Mouse (Mus musculus) mature B cell (primary cell): ENCODE results near the gene Calm1.
"Not testable (repeated sequence)": the region's sequence is repeated elsewhere in the genome, so short reads cannot be mapped to it uniquely, and the experiment has no call there.

Source experiments
- in situ Hi-C: fragments of 300-500 bp; cut with MboI; formaldehyde crosslinking; loops from 2 replicates; pipeline ENCODE4 v1.14.3; 2019

Gene Calm1

DNA sequence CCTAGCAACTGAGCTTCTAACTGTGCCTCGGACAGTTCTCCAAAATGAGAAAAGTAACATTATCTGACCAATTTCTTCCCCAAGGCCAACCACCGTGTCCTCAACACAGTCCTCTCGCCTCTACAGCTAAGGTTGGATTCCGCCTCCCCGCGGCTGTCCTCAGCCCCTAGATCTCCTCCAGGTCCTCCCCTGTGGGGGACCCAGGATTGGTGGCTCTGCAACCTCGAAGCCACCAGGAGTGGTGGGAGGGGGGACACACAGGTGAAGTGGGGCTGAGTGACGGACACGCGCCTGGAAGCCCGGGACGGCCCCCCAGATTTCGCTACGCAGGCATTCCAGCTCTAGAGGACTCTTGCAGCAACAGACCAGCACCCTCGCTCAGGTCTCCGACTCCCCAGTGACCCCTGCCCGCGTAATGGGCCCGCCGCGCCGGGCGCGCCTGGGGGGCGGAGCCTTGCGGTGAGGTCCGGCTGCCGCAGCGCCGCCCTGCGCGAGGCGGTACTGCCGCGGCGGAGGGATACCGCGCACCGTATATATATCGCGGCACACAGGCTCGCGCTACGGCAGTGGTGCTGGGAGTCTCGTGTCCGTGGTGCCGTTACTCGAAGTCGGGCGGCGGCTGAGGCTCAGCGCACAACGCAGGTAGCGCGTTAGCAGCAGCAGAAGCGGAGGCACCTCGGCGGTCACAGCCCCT lies at the start of gene Calm1:
TSS of gene Calm1 (plus strand) at position 469 of the 694 bp plus-strand sequence.
- in situ Hi-C loops: no loop called here

DNA sequence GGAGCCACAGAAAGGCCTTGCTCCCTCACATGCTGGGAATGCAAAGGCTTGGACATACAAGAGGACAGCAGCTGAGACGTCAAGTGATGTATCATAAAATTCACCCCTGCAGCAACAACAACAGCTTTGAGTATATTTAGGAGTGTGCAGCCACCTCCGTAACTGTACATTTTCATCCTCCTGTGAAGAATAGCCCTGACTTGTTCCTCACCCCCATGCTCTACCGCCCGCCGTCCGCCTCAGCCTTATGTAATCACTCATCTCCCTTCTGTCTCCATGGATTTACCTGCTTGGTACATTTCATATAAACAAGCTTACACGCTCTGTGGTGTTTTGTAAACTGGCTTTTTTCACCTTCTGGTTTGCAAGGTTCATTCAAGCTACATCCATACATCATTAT lies 46.8 kb upstream of the Calm1 start:
- in situ Hi-C loops: no loop called here

DNA sequence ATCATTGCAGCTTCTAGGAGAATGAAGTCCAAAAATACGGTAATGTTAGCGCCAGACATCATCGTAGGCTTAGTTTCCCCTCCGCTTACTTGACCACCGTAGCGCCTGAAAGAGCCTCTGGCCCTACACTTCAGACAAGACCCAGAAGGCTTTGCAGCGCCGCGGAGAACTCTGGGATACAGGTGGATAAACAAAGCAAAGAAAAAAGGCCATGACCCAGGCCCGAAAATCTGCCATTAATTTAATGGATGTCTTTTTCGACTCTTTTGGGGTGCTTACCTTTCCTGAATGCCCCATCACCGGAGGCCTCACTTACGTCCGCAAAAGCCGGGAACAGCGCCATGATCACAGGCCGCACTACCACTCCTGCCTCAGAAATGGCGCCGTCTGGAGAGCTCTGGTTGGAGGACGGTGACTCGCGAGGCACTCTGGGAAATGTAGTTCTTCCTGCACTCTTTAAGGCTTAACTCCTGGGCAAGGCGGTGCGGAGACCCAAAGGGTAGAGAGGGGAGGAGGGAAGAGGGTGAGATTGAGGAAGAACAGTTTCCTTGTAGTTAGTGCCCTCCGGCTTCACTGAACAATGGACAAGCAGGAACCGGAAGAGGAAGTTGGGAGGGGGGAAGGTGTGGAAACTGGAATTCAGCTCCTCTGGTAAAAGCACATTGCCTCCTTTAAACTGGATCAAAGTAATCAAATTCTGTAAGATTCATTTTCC lies 39.8 kb upstream of the Calm1 start, which contains the start of gene Nrde2:
TSS of gene Nrde2 (minus strand) at position 393 of the 715 bp plus-strand sequence.
- in situ Hi-C loops: no loop called here

DNA sequence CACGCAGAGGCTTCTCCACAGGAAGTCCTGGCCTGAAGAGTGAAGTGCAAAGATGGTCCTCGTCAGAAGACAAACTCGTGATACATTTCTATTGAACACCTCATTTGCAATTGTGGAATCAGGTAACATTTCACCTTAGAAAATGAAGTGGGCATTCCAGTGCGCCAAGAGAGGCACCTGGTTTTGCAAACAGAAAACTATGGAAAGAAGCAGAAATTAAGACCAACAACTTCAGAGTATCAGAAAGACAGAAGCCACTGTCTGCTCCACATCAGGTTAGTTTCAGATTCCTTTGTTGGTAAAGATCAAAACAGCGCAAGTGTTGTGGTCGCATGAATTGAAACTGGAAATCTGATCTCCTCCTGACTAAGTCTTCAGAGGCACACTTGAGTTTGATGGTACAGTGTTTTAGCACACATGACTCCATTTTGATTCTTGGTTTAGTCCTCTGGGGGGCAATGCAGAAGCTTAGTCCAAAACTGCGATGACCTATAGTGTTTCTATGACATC lies 34.2 kb upstream of the Calm1 start:
- in situ Hi-C loops: no loop called here

DNA sequence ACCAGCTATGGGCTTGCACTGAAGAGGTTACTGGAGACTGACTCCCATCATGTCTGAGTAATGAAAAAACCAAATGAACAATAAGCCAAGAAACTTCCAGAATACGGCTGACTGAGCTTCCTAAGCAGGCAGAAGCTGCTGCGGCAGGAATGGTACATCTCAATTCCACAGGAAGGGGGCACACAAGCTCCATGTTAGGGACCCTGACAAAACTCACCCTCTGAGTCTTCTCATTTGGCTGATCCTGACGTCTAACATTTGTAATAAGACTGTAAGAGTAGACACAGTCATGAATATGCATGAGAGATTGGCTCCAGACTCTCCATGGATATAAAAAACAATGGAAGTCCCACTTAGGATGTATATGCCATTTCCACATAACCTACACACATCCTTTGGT lies 33.1 kb upstream of the Calm1 start:
- in situ Hi-C loops: no loop called here

DNA sequence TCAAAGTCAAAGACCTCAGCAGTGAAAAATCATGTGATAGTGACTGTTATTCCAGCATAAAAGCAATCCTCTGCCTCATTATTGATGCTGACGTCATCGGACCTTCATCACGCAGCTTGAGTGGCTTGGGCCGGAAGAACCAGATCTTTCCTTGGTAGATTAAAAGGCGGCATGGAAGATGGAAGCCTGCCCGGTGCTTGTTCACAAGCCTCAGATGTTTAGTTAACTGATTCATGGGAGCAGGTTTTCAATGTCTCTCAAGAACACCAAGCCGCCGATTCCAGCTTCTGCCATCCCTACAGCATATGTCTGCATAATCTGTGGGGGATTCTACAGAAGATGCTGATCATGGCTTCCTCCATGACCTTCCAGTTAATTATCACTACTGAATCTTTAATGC lies 32.3 kb upstream of the Calm1 start:
- in situ Hi-C loops: no loop called here

DNA sequence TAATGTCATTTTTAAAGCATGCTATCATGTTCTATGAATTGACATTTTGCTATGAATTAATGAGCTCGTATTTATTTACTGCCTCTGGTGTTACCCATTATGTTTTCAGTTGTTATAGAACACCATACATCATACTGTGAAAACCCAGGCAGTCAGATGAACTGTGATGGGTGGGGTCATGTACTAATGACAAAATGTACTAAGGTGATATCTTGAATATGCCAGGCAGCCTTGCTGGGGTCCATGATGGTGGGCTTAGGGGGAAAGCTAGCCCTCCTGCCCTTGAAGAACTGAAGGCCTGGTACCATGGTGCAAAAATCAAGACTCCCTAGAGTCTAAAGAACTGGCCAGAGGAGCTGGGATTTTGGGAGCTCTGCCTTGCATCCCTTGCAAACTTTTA lies 31.7 kb upstream of the Calm1 start:
- in situ Hi-C loops: no loop called here

DNA sequence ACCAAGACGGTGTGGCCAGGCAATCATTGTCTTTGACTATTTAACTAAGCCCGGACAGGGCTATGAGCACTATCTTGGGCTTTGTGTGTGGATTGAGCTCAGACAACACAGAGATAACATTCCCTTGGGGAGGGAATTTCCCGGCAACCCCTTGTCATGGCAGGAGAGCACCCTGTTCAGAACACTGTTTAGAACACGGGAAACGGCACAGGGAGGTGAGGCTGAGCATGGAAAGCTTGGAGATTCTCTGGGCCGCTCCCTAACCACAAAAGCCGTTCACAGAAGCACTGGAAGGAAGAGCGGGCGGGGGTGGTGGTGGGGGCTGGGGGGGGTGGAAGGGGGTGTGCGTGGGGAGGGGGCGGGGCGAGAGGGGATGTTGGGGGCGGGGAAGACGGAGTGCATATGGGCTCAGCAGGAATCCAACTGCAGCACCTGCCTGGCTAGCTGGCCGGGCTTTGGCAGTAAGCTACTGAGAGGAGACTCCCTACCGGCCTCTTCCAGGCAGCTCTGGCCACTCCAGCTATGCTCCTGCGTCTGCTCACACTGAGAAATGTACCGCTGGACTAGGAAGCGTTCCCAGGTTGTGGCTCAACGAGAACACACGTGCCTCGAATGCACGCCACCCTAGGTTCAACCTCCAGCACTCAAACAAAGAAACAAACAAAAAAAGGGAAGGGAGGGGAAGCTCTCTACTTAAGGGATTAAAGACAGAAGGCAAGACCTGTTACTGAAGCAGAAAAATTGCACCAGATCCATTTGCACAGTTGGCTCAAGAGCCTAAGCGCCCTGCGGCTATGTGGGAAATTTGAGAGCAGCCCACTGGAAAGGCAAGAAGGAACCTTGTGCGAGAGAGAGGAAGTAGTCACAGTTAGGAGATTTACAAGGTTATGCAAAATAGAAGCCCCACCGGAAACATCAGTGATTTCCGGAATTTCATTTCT lies 31.0 kb upstream of the Calm1 start:
- in situ Hi-C loops: no loop called here

DNA sequence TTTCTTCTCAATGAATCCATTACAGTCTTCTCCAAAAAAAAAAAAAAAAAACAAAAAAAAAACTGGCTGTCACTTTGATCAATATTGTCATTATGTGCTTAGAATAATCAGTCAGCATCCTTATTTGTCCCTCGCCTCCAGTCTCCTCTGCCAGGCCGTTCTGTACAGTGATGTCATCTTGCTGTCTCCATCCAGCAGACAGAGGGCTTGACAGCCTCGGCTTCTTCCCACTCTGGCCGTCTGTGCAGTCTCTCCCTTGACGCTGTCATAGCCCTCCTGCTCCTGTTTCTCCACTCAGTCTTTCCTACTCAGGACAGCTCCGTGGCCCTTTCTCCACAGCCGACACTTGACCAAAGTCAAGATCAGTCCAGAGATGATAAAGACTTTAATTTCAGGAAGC lies 26.8 kb upstream of the Calm1 start:
- in situ Hi-C loops: no loop called here

DNA sequence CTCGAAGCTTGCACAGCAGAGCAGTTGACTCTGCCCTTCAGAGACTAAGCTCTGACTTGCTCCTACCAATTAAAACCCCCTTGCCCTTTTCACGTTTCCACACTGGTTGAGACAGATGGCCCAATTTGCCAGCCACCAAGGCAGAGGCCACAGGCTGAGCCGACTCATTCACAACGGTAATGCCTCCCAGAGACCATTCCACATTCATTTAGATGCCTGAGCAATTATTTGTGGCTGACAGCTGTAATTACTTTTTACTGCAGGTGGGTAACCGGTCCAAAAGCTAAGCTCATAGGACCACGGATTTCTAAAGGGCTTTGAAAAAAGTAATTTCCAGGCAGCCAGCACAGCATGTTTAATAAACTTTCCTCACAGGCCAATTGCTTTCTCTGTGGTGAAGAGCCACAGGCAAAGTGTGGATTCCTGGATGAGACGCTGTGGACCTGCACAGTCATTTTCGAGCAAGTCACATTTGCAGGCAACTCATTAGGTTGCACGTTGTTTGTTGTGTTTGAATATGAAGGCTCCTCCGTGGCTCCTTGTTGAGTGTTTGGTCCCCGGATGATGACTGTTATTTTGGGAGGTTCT lies 22.7 kb upstream of the Calm1 start:
- in situ Hi-C loops: no loop called here

DNA sequence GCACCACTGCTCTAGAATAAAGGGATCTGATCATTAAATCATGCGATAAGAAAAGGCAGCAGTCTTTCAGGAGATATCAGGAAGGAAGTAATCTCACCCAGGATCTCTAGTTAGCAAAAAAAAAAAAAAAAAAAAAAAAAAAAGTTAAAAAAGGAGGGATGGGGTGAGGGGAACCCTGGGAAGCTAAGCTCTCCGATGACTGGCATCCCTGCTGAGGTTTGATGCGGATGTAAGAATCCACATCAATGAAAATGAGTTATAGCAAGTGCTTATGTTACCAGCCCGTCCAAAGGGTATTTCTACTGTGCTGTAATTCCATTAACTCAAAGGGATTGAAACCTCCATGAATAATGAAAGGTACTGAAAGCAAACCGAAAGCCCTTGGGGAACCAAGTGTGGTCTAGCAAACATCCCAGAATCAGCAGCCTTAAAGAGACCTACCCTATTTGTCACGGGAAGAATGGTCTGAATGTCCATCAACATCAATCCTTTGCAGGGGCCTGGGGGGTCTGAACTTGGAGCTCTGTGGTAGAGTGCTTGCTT lies 20.3 kb upstream of the Calm1 start:
- in situ Hi-C loops: no loop called here

DNA sequence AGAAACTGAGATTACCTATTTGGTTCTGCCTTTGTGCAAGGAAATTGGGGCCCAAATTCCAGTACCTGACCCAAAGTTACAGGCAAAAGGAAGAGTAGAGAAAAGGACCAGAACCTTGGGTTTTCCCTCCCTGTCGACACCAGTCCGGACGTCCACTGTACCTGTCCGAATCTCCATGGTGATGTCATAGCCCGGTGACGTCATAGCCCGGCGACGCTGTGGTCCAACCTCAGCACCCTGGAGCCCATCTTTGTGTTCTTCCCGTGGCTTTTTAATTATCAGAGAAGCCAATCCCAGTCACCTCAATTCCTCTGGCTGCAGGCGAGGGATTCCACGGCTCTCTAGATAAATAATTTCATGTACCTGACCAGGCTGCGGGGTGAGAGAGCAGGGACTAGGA lies 18.4 kb upstream of the Calm1 start:
- in situ Hi-C loops: no loop called here

DNA sequence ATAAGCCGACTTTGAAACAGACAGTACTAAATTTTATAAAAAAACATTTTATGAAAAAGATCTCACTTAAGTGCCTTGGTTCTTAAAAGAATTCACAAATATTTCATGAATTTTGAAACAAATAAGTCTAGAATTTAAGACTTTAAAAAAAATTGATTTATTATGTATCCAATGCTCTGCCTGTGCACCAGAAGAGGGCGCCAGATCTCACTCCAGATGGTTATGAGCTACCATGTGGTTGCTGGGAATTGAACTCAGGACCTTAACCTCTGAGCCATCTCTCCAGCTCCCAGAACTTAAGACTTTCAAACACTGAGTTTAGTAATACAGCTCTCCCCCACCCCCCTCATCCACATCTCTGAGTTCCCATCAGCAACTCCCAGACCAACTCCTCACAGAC lies 16.6 kb upstream of the Calm1 start:
- in situ Hi-C loops: no loop called here

DNA sequence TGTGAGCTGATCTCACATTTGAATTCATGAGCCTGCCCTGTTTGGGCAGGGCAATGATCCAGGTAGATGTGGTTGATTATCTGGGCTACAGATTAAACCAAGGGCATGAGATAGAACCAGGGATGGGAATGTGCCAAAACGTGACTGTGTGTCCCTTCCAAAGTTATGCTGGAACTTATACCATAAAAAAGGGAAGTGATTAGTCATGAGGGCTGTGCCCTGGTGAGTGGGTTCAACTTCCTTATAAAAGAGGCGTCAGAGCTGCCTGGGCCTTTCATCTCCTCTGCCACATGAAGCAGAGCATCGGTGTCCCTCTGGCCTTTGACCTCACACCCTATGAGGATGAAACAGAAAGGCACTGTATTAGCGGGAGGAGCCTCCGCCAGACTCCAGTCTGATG lies 15.3 kb upstream of the Calm1 start:
- in situ Hi-C loops: no loop called here

DNA sequence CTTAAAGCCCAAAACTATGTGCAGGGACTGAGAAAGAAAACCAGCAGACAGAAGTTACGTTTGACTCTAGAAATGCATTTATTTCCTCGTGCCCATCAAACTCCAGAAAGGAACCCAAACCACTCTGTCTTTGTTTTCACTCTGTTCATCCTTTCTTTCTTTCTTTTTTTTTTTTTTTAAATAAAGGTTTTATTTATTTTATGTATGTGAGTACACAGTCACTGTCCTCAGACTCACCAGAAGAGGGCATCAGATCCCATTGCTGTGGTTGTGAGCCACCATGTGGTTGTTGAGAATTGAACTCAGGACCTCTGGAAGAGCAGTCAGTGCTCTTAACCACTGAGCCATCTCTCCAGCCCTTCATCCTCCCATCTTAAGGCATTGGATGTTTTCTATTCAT lies 14.3 kb upstream of the Calm1 start:
- in situ Hi-C loops: not testable (repeated sequence)

DNA sequence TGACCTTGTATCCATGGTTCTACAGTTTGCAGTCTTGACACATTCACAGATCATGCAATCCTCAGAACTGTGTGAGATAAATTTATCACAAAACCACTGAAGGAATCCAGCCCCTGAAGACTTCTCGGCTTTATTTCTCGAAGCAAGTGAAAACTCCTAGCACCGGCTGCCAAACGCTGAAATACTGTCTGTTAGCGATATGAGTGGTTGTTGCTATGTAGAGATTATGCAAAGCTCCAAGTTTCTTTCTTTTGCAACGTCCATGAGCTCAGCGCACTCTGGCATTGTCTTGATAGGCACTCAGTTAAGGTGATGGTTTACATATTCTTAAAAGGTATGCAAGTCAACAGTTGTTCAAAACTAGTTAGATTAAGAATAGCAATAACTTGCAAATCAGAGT lies 13.3 kb upstream of the Calm1 start:
- in situ Hi-C loops: no loop called here

DNA sequence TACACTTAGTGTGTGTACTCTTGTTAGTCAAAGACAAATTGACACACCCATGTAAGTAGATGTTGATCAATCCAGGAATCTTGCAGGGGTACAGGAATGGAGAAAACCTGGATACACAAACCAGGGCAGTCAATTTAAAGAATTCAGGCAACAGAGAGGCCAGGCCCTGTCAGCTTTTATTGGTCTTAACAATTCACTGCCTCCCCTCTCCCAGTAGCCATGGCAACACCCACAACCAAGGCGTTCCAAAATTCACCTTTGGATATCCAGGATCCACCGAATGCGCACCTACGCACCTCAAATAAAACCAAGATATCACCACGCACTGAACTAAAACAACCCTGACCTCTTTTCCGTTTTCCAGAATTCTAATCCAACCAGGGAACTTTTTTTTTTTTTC lies 12.9 kb upstream of the Calm1 start:
- in situ Hi-C loops: no loop called here

DNA sequence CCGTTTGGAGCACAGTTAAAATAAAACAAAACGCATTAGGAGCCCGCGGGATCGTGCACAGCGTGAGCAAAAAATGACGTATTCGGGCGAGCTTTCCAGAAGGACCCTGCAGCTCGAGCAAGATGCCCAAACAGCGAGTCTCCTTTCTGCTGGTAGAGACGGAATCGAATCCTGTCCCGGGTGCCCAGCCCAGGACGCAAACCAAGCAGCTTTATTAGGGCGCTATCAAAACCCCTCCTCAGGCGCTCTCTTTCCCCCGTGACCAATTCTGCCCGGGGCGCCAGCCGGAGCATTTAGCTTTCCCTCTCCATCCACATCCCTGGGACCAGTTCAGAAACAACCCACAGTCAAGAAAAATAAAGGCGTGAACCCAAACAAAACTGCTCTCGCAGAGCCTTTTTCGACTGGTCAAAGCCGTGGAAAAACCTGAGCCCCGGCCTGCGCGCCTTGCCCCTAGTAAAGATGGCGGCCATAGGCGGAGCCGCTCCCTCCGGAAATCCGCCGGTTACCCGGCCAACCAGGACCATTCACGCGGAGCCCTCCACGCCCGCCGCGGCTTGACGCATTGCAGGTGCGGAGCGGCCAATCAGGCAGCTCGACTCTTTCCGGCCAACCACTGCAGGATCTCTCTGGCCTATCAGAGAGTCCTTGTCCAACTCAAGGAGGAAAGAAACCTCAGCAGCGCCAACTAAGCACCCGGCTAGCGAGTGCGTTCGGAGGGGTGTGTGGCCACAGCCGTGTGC lies 12.1 kb upstream of the Calm1 start:
- in situ Hi-C loops: no loop called here

DNA sequence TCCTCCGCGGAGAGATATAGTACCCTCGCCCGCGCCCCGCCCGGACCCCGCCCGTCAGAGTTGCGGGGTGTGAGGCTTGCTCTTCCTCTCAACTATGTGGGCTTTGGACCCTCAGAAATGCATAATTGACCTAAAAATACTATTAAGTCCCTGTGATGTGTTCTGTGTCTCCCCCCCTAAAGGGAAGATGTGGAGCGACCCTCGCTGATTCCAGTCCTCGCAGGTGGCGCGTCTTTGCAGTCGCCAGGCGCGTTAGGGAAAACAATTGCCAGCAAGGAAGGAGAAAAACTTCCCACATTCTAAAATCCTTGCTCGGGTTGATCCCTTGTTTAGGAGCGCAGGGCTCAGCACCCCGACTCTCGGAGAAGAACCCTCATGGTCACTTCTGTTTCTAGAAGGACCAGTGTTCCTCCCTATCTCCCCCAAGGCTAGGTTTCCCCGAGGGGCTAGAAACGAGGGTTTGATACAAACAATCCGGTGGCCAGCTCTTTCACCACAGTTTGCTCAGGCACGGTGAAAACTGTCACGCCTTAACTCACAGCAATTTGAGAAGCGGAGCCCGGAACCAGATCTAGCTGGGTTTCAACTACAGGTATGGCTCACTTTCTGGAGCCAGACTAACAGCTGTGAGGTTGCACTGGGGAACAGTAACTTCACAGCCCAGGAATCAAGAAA lies 11.3 kb upstream of the Calm1 start:
- in situ Hi-C loops: no loop called here

DNA sequence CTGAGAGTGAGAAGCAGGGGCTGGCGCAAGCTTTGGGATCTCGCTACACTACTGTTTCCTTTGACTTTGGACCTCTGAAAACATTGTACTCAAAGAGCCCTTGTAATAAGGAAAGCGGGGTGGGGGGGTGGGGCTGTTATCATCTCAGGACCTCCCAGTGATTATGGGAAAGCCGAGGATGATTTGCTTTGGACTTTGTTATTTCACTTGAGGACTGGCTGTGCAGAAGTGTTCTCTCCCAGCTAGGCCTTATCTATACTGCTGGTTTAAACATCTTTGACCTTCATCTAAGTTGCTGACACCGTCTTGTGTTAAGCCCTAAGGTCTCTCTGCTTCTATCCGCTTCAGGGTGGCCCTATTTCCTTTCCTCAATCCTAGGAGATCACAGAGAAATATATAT lies 8.4 kb upstream of the Calm1 start:
- in situ Hi-C loops: no loop called here
